Mouse (Mus musculus): ENCODE data around the gene Lce1k. TPM values are rescaled to one million over a fixed set of nuclear protein-coding genes. Genes with fewer than 3 reads are reported as not detected.
A peak's percentile ranks its signal among the peaks of the same experiment; 100 is the strongest.
"Not testable (repeated sequence)": the region's sequence is repeated elsewhere in the genome, so short reads cannot be mapped to it uniquely, and the experiment has no call there.

Gene Lce1k
- total RNA-seq (2014; rRNA removed; ENCODE audit: low replicate concordance) = not detected in 2 replicates
- not detected in 2 replicates for polyA plus RNA-seq (2015; fragmentation: Nextera tagmentation; extraction: Ambion mirVana)

GRCm38 (mm10) chr3:92807791-92808190 lies at the start of gene Lce1k:
Gene Lce1k (minus strand): TSS chr3:92807891.
- Histone ChIP-seq H3K4me2 (ENCODE audit: low read depth, low read length) (no peak within 1 kb of the TSS), H3K9me3 (replicated peaks; ENCODE audit: control insufficient read depth, low read length) (no peaks in the 10 kb centered on the region), H3K36me3 (replicated peaks; ENCODE audit: control insufficient read depth, insufficient read depth, low read length) (no peaks in the 10 kb centered on the region), H3K4me3 (ENCODE audit: low read depth, low read length) (no peak within 1 kb of the TSS), H3K9ac (replicated peaks; ENCODE audit: low read depth, low read length) (no peak within 1 kb of the TSS), H3K27ac (ENCODE audit: low read depth) (no peak within 1 kb of the TSS), H3K4me1 (ENCODE audit: control insufficient read depth, insufficient read depth) (no peaks in the 10 kb centered on the region), H3K27me3 (ENCODE audit: control insufficient read depth, insufficient read depth, low read length) (no peaks in the 10 kb centered on the region)
- TF ChIP-seq CTCF (IDR thresholded peaks at IDR 0.05; ENCODE audit: low read depth) (no peak), EP300 (IDR thresholded peaks at IDR 0.05; ENCODE audit: low read depth) (no peak)
- ATAC-seq (ENCODE audit: insufficient read depth, low read depth) (no peak), DNase-seq (ENCODE audit: low spot score) (no peak)

DNA sequence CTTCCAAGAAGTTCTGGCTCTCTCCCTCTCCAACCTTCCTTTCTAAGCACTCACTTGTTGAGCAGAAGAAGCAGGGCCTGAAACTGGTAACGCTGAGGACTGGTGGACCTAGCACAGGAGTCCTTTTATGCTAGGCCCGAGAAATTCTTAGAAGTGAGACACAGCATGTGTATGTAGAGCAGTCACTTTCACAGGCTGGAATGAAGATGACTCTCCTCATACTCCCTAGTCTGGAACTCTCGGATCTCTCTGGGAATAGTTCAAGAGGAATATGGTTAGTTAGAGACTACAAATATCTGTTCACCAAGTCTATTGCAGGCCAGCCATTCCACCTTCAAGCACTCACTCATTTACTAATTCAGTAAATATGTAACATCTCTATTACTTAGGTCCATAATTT lies 43.5 kb upstream of the Lce1k start, which contains the start of gene Lce1l:
Gene Lce1l, minus strand, starts transcription at position 101 of the 400 bp plus-strand sequence.
- DNase-seq (ENCODE audit: low spot score) (no peak), ATAC-seq (ENCODE audit: insufficient read depth, low read depth) (no peak)
- Histone ChIP-seq H3K4me3 (ENCODE audit: low read depth, low read length) (no peak within 1 kb of the TSS), H3K9me3 (replicated peaks; ENCODE audit: control insufficient read depth, low read length) (no peaks in the 10 kb centered on the region), H3K27me3 (ENCODE audit: control insufficient read depth, insufficient read depth, low read length) (no peaks in the 10 kb centered on the region), H3K4me1 (ENCODE audit: control insufficient read depth, insufficient read depth) (no peaks in the 10 kb centered on the region), H3K9ac (replicated peaks; ENCODE audit: low read depth, low read length) (no peak within 1 kb of the TSS), H3K4me2 (ENCODE audit: low read depth, low read length) (no peak within 1 kb of the TSS), H3K27ac (ENCODE audit: low read depth) (no peak within 1 kb of the TSS), H3K36me3 (replicated peaks; ENCODE audit: control insufficient read depth, insufficient read depth, low read length) (no peaks in the 10 kb centered on the region)
- no peak for TF ChIP-seq CTCF (IDR thresholded peaks at IDR 0.05; ENCODE audit: low read depth)
- no peak for TF ChIP-seq EP300 (IDR thresholded peaks at IDR 0.05; ENCODE audit: low read depth)
- 70% methylated on average over 3 of the region's 3 CpGs for WGBS

- no peak for DNase-seq (ENCODE audit: low spot score)
- H3K9me3 ChIP-seq (replicated peaks; ENCODE audit: control insufficient read depth, low read length) = no peaks in the 10 kb centered on the region
- no peak within 1 kb of the TSS for H3K27ac ChIP-seq (ENCODE audit: low read depth)
- WGBS = 11% methylated on average over 1 of the region's 1 CpGs
- H3K9ac ChIP-seq (replicated peaks; ENCODE audit: low read depth, low read length) = no peak within 1 kb of the TSS
- no peaks in the 10 kb centered on the region for H3K27me3 ChIP-seq (ENCODE audit: control insufficient read depth, insufficient read depth, low read length)
- no peak within 1 kb of the TSS for H3K4me2 ChIP-seq (ENCODE audit: low read depth, low read length)
- no peak within 1 kb of the TSS for H3K4me3 ChIP-seq (ENCODE audit: low read depth, low read length)
- no peaks in the 10 kb centered on the region for H3K4me1 ChIP-seq (ENCODE audit: control insufficient read depth, insufficient read depth)
- no peak for ATAC-seq (ENCODE audit: insufficient read depth, low read depth)
- TF ChIP-seq EP300 (IDR thresholded peaks at IDR 0.05; ENCODE audit: low read depth) = no peak
- no peaks in the 10 kb centered on the region for H3K36me3 ChIP-seq (replicated peaks; ENCODE audit: control insufficient read depth, insufficient read depth, low read length)
Observed at GRCm38 (mm10) chr3:92827108-92827507, 19.4 kb upstream of the Lce1k start, which contains the start of gene Kprp. Gene Kprp (minus strand): TSS chr3:92827247.

DNA sequence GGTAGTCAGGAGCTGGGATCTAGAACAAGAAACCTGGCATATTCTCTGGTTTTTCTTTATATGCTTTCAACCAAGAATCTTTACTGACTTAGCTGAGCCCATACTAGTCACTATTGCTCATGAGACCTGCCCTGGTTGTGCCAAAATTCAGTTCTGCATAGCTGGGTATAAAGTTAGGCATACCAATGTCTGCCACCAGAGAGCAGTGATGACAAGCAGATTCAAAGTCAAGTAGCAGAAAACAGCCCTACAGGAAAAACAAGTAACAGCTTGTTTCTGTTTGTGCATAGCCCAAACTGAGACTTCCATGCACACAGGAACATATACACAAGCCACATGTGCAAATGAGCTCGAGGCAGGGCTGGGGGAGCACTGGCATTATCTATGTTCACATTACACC lies 18.1 kb upstream of the Lce1k start:
- TF ChIP-seq CTCF (IDR thresholded peaks at IDR 0.05; ENCODE audit: low read depth) (peak; percentile 18), EP300 (IDR thresholded peaks at IDR 0.05; ENCODE audit: low read depth) (no peak)
- no peak overlapping the region for H3K9ac ChIP-seq (replicated peaks; ENCODE audit: low read depth, low read length)
- WGBS = 19% methylated on average over 1 of the region's 1 CpGs
- no peak for ATAC-seq (ENCODE audit: insufficient read depth, low read depth)
- H3K9me3 ChIP-seq (replicated peaks; ENCODE audit: control insufficient read depth, low read length) = no peaks in the 10 kb centered on the region
- DNase-seq (ENCODE audit: low spot score) = no peak
- no peak overlapping the region for H3K4me2 ChIP-seq (ENCODE audit: low read depth, low read length)
- H3K27ac ChIP-seq (ENCODE audit: low read depth) = no peak overlapping the region
- H3K4me3 ChIP-seq (ENCODE audit: low read depth, low read length) = no peak overlapping the region
- H3K27me3 ChIP-seq (ENCODE audit: control insufficient read depth, insufficient read depth, low read length) = no peaks in the 10 kb centered on the region
- no peaks in the 10 kb centered on the region for H3K36me3 ChIP-seq (replicated peaks; ENCODE audit: control insufficient read depth, insufficient read depth, low read length)
- H3K4me1 ChIP-seq (ENCODE audit: control insufficient read depth, insufficient read depth) = no peaks in the 10 kb centered on the region

- ATAC-seq (ENCODE audit: insufficient read depth, low read depth); DNase-seq (ENCODE audit: low spot score); H3K9me3 ChIP-seq (replicated peaks; ENCODE audit: control insufficient read depth, low read length); H3K27me3 ChIP-seq (ENCODE audit: control insufficient read depth, insufficient read depth, low read length); H3K36me3 ChIP-seq (replicated peaks; ENCODE audit: control insufficient read depth, insufficient read depth, low read length); H3K4me1 ChIP-seq (ENCODE audit: control insufficient read depth, insufficient read depth); H3K4me3 ChIP-seq (ENCODE audit: low read depth, low read length); H3K9ac ChIP-seq (replicated peaks; ENCODE audit: low read depth, low read length); H3K27ac ChIP-seq (ENCODE audit: low read depth); H3K4me2 ChIP-seq (ENCODE audit: low read depth, low read length): not testable (repeated sequence)
- 82% methylated on average over 2 of the region's 2 CpGs for WGBS
Observed at GRCm38 (mm10) chr3:92816036-92816435, 8.3 kb upstream of the Lce1k start.

- DNase-seq (ENCODE audit: low spot score) (no peak), ATAC-seq (ENCODE audit: insufficient read depth, low read depth) (no peak)
- TF ChIP-seq CTCF (IDR thresholded peaks at IDR 0.05; ENCODE audit: low read depth) (no peak), EP300 (IDR thresholded peaks at IDR 0.05; ENCODE audit: low read depth) (no peak)
- Histone ChIP-seq H3K4me1 (ENCODE audit: control insufficient read depth, insufficient read depth) (no peaks in the 10 kb centered on the region), H3K9me3 (replicated peaks; ENCODE audit: control insufficient read depth, low read length) (no peaks in the 10 kb centered on the region), H3K4me2 (ENCODE audit: low read depth, low read length) (no peak overlapping the region), H3K27ac (ENCODE audit: low read depth) (no peak overlapping the region), H3K27me3 (ENCODE audit: control insufficient read depth, insufficient read depth, low read length) (no peaks in the 10 kb centered on the region), H3K36me3 (replicated peaks; ENCODE audit: control insufficient read depth, insufficient read depth, low read length) (no peaks in the 10 kb centered on the region), H3K9ac (replicated peaks; ENCODE audit: low read depth, low read length) (no peak overlapping the region), H3K4me3 (ENCODE audit: low read depth, low read length) (no peak overlapping the region)
- 85% methylated on average over 3 of the region's 3 CpGs for WGBS
Observed at GRCm38 (mm10) chr3:92815581-92815980, 7.9 kb upstream of the Lce1k start.

Data from heart, postnatal 0 days (tissue).